Mouse (Mus musculus): ENCODE results near the gene Lmnb2. TPM values are rescaled to one million over a fixed set of nuclear protein-coding genes. Genes with fewer than 3 reads are reported as not detected.

Lmnb2 gene
- polyA plus RNA-seq, 1 experiment from 2014 or later, result 12.1 TPM

GRCm38 (mm10) chr10:80903282-80903681, 14.8 kb downstream of the Lmnb2 start:
- no peaks in the 10 kb centered on the region for H3K27me3 ChIP-seq (ENCODE audit: control insufficient read depth, insufficient read depth, low read length)

GRCm38 (mm10) chr10:80902273-80902940, 15.6 kb downstream of the Lmnb2 start:
- Histone ChIP-seq H3K27ac (ENCODE audit: low read length) (no peak overlapping the region), H3K27me3 (ENCODE audit: control insufficient read depth, insufficient read depth, low read length) (no peaks in the 10 kb centered on the region), H3K36me3 (ENCODE audit: control insufficient read depth, insufficient read depth, low read length) (peaks cover 34% of the 10 kb centered on the region), H3K9ac (replicated peaks; ENCODE audit: low read depth, low read length) (no peak overlapping the region), H3K4me3 (ENCODE audit: low read depth, low read length) (no peak overlapping the region), H3K4me2 (replicated peaks; ENCODE audit: low read depth, low read length) (no peak overlapping the region), H3K4me1 (ENCODE audit: control insufficient read depth, insufficient read depth, low read length) (peaks cover 7% of the 10 kb centered on the region), H3K9me3 (ENCODE audit: control insufficient read depth, low read depth, low read length) (no peaks in the 10 kb centered on the region)
- no peak for ATAC-seq (ENCODE audit: insufficient number of reproducible peaks, insufficient read depth, low FRiP score, low read depth)
- WGBS, result 91% methylated on average over 9 of the region's 9 CpGs

More at GRCm38 (mm10) chr10:80903282-80903681, 14.8 kb downstream of the Lmnb2 start:
- ATAC-seq (ENCODE audit: insufficient number of reproducible peaks, insufficient read depth, low FRiP score, low read depth), result no peak
- no peak overlapping the region for H3K9ac ChIP-seq (replicated peaks; ENCODE audit: low read depth, low read length)
- peaks cover 7% of the 10 kb centered on the region for H3K4me1 ChIP-seq (ENCODE audit: control insufficient read depth, insufficient read depth, low read length)
- no peak overlapping the region for H3K4me2 ChIP-seq (replicated peaks; ENCODE audit: low read depth, low read length)
- WGBS, result 90% methylated on average over 10 of the region's 10 CpGs
- no peaks in the 10 kb centered on the region for H3K9me3 ChIP-seq (ENCODE audit: control insufficient read depth, low read depth, low read length)
- no peak overlapping the region for H3K27ac ChIP-seq (ENCODE audit: low read length)
- no peak overlapping the region for H3K4me3 ChIP-seq (ENCODE audit: low read depth, low read length)
- H3K36me3 ChIP-seq (ENCODE audit: control insufficient read depth, insufficient read depth, low read length), result peaks cover 43% of the 10 kb centered on the region

- H3K9ac ChIP-seq (replicated peaks; ENCODE audit: low read depth, low read length), result no peak overlapping the region; the same call in 1 of the 2 replicates
- H3K27me3 ChIP-seq (ENCODE audit: control insufficient read depth, insufficient read depth, low read length), result no peaks in the 10 kb centered on the region
- peak overlapping the region; percentile 30 for H3K4me2 ChIP-seq (replicated peaks; ENCODE audit: low read depth, low read length)
- peak overlapping the region; percentile 39; the same call in 1 of the 2 replicates for H3K27ac ChIP-seq (ENCODE audit: low read length)
- peaks cover 7% of the 10 kb centered on the region for H3K4me1 ChIP-seq (ENCODE audit: control insufficient read depth, insufficient read depth, low read length)
- no peaks in the 10 kb centered on the region for H3K9me3 ChIP-seq (ENCODE audit: control insufficient read depth, low read depth, low read length)
- 87% methylated on average over 19 of the region's 19 CpGs for WGBS
- ATAC-seq (ENCODE audit: insufficient number of reproducible peaks, insufficient read depth, low FRiP score, low read depth), result no peak
- H3K4me3 ChIP-seq (ENCODE audit: low read depth, low read length), result 0 out of 2 replicates have a peak overlapping the region, but pooled peaks have one; percentile 3
- H3K36me3 ChIP-seq (ENCODE audit: control insufficient read depth, insufficient read depth, low read length), result peaks cover 31% of the 10 kb centered on the region
Measured at GRCm38 (mm10) chr10:80901409-80902272, 16.4 kb downstream of the Lmnb2 start.

- Histone ChIP-seq H3K4me1 (ENCODE audit: control insufficient read depth, insufficient read depth, low read length) (peaks cover 7% of the 10 kb centered on the region), H3K36me3 (ENCODE audit: control insufficient read depth, insufficient read depth, low read length) (peaks cover 28% of the 10 kb centered on the region), H3K4me3 (ENCODE audit: low read depth, low read length) (peak within 1 kb of the TSS; percentile 73), H3K4me2 (replicated peaks; ENCODE audit: low read depth, low read length) (peak within 1 kb of the TSS; percentile 97), H3K27ac (ENCODE audit: low read length) (peak within 1 kb of the TSS; percentile 64; the same call in 1 of the 2 replicates), H3K9ac (replicated peaks; ENCODE audit: low read depth, low read length) (peak within 1 kb of the TSS; percentile 78), H3K9me3 (ENCODE audit: control insufficient read depth, low read depth, low read length) (no peaks in the 10 kb centered on the region), H3K27me3 (ENCODE audit: control insufficient read depth, insufficient read depth, low read length) (no peaks in the 10 kb centered on the region)
- under 1% methylated on average over 72 of the region's 72 CpGs for WGBS
- ATAC-seq (ENCODE audit: insufficient number of reproducible peaks, insufficient read depth, low FRiP score, low read depth), result peak; percentile 95
Measured at GRCm38 (mm10) chr10:80900318-80901247, 17.5 kb downstream of the Lmnb2 start, which contains the start of gene Timm13. Gene Timm13 (minus strand): TSS chr10:80900969.

- no peak for ATAC-seq (ENCODE audit: insufficient number of reproducible peaks, insufficient read depth, low FRiP score, low read depth)
- Histone ChIP-seq H3K4me3 (ENCODE audit: low read depth, low read length) (peak overlapping the region; percentile 73), H3K4me2 (replicated peaks; ENCODE audit: low read depth, low read length) (peak overlapping the region; percentile 97), H3K9me3 (ENCODE audit: control insufficient read depth, low read depth, low read length) (no peaks in the 10 kb centered on the region), H3K27ac (ENCODE audit: low read length) (no peak overlapping the region), H3K9ac (replicated peaks; ENCODE audit: low read depth, low read length) (peak overlapping the region; percentile 78), H3K36me3 (ENCODE audit: control insufficient read depth, insufficient read depth, low read length) (peaks cover 28% of the 10 kb centered on the region), H3K4me1 (ENCODE audit: control insufficient read depth, insufficient read depth, low read length) (peaks cover 7% of the 10 kb centered on the region), H3K27me3 (ENCODE audit: control insufficient read depth, insufficient read depth, low read length) (no peaks in the 10 kb centered on the region)
- WGBS, result 14% methylated on average over 25 of the region's 25 CpGs
Measured at GRCm38 (mm10) chr10:80899591-80900317, 18.3 kb downstream of the Lmnb2 start.

GRCm38 (mm10) chr10:80899074-80899473, 19.0 kb downstream of the Lmnb2 start:
- no peaks in the 10 kb centered on the region for H3K9me3 ChIP-seq (ENCODE audit: control insufficient read depth, low read depth, low read length)
- no peak overlapping the region for H3K9ac ChIP-seq (replicated peaks; ENCODE audit: low read depth, low read length)
- H3K27ac ChIP-seq (ENCODE audit: low read length), result no peak overlapping the region
- H3K27me3 ChIP-seq (ENCODE audit: control insufficient read depth, insufficient read depth, low read length), result no peaks in the 10 kb centered on the region
- H3K36me3 ChIP-seq (ENCODE audit: control insufficient read depth, insufficient read depth, low read length), result peaks cover 21% of the 10 kb centered on the region
- ATAC-seq (ENCODE audit: insufficient number of reproducible peaks, insufficient read depth, low FRiP score, low read depth), result no peak
- H3K4me3 ChIP-seq (ENCODE audit: low read depth, low read length), result no peak overlapping the region
- WGBS, result 88% methylated on average over 8 of the region's 8 CpGs
- peaks cover 7% of the 10 kb centered on the region for H3K4me1 ChIP-seq (ENCODE audit: control insufficient read depth, insufficient read depth, low read length)
- peak overlapping the region; percentile 97; the same call in 1 of the 2 replicates for H3K4me2 ChIP-seq (replicated peaks; ENCODE audit: low read depth, low read length)

GRCm38 (mm10) chr10:80897861-80898510, 20.1 kb downstream of the Lmnb2 start:
- no peaks in the 10 kb centered on the region for H3K27me3 ChIP-seq (ENCODE audit: control insufficient read depth, insufficient read depth, low read length)
- no peak overlapping the region for H3K27ac ChIP-seq (ENCODE audit: low read length)
- H3K4me2 ChIP-seq (replicated peaks; ENCODE audit: low read depth, low read length), result peak overlapping the region; percentile 18
- 32% methylated on average over 41 of the region's 41 CpGs for WGBS
- no peak overlapping the region for H3K4me3 ChIP-seq (ENCODE audit: low read depth, low read length)
- no peaks in the 10 kb centered on the region for H3K9me3 ChIP-seq (ENCODE audit: control insufficient read depth, low read depth, low read length)
- no peak for ATAC-seq (ENCODE audit: insufficient number of reproducible peaks, insufficient read depth, low FRiP score, low read depth)
- peaks cover 7% of the 10 kb centered on the region for H3K4me1 ChIP-seq (ENCODE audit: control insufficient read depth, insufficient read depth, low read length)
- H3K36me3 ChIP-seq (ENCODE audit: control insufficient read depth, insufficient read depth, low read length), result peaks cover 11% of the 10 kb centered on the region
- H3K9ac ChIP-seq (replicated peaks; ENCODE audit: low read depth, low read length), result no peak overlapping the region; the same call in 1 of the 2 replicates

Data from stomach, embryonic 14.5 days (tissue).